Mouse (Mus musculus) urinary bladder, postnatal 14 days (tissue): ENCODE measurements around the gene Atxn2l.
"Not testable (repeated sequence)": the region's sequence is repeated elsewhere in the genome, so short reads cannot be mapped to it uniquely, and the experiment has no call there.

ENCODE experiments used
- DNase-seq: peaks from one replicate; pipeline ENCODE4 v3.0.0; 2021; ENCODE audit warnings: low spot score

Gene Atxn2l

GRCm38 (mm10) chr7:126491005-126491404, 12.2 kb downstream of the Atxn2l start:
- DNase-seq = no peak

- not testable (repeated sequence) for DNase-seq
These were observed 15.4 kb downstream of the Atxn2l start for GRCm38 (mm10) chr7:126487617-126488385.

GRCm38 (mm10) chr7:126487052-126487483, 16.2 kb downstream of the Atxn2l start, which contains the start of gene Tufm:
Gene Tufm (plus strand): TSS chr7:126487361.
- DNase-seq = peak; percentile 95

- peak; percentile 93 for DNase-seq
These were observed 20.8 kb downstream of the Atxn2l start for GRCm38 (mm10) chr7:126482392-126482871.

GRCm38 (mm10) chr7:126481699-126482098, 21.5 kb downstream of the Atxn2l start:
- DNase-seq = no peak

DNA sequence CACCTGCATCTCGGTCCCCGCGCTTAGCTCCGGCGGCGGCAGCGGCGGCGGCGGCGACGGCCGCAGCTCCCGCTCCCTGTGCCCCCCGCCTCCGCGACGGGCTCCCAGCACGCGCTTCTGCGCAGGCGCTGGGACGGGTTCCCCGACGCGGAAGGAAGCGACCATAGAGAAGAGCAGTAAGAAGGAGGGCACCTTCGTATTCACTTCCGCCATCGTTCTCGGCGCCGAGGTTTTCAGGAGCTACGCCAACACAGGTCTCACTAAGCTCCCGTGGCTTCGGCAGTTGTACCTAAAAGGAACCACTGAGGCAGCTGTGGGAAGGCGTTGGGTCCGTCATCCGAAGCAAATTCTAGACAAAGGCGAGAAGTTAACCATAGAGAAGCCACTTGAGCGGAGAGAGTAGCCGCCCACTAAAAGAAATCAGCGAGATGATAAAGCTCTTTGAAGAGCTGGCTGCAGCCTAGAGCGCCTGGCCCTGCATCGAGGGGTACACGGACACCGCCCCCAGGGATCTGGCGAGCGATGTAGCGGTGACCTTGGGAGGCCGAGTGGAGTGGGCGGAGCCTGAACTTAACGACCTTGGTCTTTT, 28.1 kb downstream of the Atxn2l start, which contains the start of gene Sh2b1:
TSS of gene Sh2b1 (minus strand) at position 432 of the 589 bp plus-strand sequence.
- peak; percentile 88 for DNase-seq

GRCm38 (mm10) chr7:126474486-126474955, 28.7 kb downstream of the Atxn2l start:
- peak; percentile 39 for DNase-seq

- DNase-seq = no peak
These were observed 29.7 kb downstream of the Atxn2l start for GRCm38 (mm10) chr7:126473470-126474086.

DNA sequence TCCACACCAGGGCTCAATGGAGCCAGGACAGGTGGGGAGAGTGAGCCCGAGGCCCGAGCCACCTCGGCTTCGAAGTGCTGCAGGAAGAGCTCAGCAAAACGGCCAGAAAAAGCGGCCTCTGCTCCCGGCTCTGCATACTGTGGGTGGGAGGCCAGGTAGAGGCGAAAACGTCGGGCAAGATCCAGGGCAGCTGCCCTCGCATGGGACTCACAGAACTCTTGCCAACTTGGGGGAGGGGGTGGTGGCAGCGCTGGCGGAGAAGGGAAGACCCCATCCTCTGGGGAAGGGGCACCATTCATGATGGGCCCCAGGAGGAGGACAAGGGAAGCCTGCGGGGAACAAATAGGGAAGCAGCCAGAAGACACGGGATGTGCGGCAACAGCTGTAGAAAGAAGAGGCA, 30.5 kb downstream of the Atxn2l start:
- no peak for DNase-seq

DNA sequence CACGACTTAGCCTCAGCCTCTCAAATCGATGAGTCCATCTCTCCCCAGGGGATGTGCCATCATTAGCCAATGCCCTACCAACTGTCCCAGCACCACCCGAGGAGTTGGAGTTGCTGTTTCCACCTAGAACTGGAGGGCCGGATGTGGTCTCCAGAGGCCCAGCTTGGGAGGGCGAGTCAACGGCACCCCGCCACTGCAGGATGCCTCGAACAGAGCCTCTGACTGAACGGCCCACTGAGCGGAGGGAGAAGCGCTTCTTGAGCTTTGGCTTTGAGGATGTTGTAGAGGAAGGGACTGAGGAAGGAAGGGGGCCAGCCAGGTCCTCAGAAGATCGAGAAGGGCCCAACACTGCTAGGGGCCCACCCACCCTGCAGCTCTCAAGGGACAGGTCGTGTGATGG, 30.9 kb downstream of the Atxn2l start:
- no peak for DNase-seq

DNA sequence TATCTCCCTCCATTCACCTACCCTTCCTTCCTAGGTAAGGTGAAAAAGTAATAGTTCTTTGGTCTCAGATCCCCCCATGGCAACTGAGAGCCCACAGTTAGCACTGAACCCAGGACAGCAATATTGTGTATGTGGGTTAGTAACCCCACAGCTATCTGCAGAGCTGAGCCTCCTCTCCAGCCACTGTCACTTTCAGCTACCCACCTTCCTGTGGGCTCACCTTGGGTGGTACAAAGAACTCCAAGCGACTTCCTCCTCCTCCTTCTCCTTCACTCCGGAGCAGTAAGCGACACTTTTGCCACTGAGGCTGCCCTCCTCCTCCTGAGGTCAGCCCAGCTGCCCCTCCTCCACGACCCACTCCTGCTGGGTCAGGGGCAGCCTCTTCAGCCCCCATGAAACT, 31.4 kb downstream of the Atxn2l start:
- DNase-seq = no peak

GRCm38 (mm10) chr7:126471361-126471760, 31.9 kb downstream of the Atxn2l start:
- no peak for DNase-seq

GRCm38 (mm10) chr7:126470077-126470476, 33.2 kb downstream of the Atxn2l start:
- DNase-seq = no peak

- no peak for DNase-seq
These were observed 35.2 kb downstream of the Atxn2l start for GRCm38 (mm10) chr7:126467834-126468627.

DNA sequence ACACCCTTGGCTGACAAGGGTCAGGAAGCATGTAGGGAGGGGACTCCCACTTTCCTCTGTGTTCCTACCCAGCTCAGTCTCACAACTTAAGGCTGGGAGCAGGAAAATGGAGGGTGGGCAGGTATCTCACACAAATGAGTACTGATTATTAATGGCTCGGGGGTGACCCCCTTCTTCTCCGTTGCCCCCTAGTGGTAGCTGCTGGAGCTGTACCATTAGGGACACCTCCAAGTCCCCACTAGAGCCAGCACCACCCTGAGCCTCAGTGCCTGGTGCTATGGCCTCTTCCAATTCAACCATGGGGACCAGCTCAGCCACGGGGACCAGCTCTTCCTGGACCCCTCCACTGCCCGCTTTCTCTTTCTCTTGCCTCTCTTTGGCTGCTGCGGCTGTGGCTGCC, 36.0 kb downstream of the Atxn2l start:
- DNase-seq = peak; percentile 44

GRCm38 (mm10) chr7:126466707-126467106, 36.5 kb downstream of the Atxn2l start:
- no peak for DNase-seq

DNA sequence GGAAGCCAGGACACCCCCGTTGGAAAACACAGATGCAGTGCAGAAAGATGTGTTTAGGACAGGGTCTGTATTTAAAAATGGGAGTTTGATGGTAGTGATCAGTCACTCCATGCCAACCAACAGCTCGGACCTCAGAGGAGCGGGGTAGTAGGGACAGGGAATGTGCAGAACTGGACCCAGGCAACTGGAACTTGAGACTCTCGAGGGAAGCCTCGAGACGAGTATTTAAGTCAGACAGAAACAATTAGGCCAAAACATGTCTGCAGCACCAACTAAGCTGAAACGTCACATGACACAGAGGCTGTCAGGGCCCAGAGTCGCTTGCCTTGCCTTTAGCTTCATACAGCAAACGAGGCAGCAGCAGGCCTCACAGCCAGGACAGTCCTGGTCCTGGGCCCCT, 37.1 kb downstream of the Atxn2l start:
- no peak for DNase-seq

DNA sequence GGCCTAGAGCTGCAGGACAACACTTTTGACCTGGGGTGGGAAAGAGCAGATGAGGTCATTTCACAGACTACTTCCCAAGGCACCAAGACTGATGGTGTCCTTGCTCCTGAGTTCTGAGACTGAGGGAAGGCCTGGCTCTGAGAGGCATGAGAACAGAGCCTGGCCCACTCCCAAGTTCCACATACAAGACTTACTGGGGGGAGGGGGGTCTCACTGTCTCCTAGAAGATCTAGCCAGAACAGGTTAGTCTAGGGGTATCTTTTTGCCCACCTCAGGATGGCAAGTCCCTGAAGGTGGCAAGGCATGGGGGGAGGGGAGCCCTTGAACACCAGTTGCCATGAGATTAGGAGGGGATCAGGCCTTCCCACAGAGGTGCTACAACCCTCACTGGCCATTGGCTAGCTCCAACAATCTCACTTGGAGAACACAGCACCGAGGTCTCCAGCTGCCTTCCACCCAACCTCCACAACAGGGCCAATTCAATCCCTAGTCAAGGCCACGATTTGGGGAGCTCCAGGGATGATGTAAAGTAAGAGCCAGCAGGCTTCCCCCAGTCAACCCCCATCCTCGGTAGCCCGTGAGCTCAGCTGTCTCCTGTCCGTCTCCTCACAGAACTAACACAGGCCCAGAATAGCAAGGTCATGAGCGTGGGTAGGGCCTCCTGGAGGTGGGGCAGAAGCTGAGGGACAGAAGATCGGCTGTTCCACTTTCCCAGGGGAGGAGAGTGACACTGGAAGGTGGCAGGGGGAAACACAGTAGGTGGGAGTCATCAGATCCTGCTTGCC, 37.8 kb downstream of the Atxn2l start:
- no peak for DNase-seq

GRCm38 (mm10) chr7:126464836-126465235, 38.4 kb downstream of the Atxn2l start:
- DNase-seq = no peak

GRCm38 (mm10) chr7:126464121-126464520, 39.1 kb downstream of the Atxn2l start:
- DNase-seq = no peak

DNA sequence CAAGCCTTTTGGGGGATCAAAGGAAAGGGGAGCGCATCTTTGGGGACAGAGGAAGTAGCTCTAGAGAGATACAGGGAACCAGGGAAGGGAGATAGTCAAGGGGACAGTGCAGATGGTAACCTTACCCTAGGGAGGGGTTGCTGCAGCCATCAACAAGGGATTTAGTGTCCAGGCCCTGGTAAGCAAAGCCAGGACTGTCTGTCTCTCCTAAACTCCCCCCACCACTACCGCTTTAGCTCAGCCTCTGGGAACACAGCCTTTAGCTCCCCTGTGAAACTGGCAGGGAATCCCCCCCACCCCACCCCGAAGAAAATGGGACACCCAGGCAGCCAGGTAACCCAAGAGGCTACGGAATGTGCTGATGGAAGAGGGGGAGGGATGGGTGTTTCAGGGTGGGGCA, 39.7 kb downstream of the Atxn2l start:
- DNase-seq = no peak
